Mouse (Mus musculus) heart, postnatal 0 days (tissue): ENCODE results near the gene Rab31.

ENCODE experiments used
- CTCF ChIP-seq: IDR thresholded peaks from 2 replicates; pipeline ENCODE4 v1.5.1; 2016; ENCODE audit warnings: antibody characterized with exemption, control low read depth, low read depth
- EP300 ChIP-seq: IDR thresholded peaks from 2 replicates; pipeline ENCODE4 v1.6.1; 2016; ENCODE audit warnings: antibody characterized with exemption, low read depth

- TF ChIP-seq CTCF (no peak), EP300 (no peak)
These were observed 164.8 kb downstream of the Rab31 start for GRCm38 (mm10) chr17:65607574-65608311.
